In the genomic region with DNA sequence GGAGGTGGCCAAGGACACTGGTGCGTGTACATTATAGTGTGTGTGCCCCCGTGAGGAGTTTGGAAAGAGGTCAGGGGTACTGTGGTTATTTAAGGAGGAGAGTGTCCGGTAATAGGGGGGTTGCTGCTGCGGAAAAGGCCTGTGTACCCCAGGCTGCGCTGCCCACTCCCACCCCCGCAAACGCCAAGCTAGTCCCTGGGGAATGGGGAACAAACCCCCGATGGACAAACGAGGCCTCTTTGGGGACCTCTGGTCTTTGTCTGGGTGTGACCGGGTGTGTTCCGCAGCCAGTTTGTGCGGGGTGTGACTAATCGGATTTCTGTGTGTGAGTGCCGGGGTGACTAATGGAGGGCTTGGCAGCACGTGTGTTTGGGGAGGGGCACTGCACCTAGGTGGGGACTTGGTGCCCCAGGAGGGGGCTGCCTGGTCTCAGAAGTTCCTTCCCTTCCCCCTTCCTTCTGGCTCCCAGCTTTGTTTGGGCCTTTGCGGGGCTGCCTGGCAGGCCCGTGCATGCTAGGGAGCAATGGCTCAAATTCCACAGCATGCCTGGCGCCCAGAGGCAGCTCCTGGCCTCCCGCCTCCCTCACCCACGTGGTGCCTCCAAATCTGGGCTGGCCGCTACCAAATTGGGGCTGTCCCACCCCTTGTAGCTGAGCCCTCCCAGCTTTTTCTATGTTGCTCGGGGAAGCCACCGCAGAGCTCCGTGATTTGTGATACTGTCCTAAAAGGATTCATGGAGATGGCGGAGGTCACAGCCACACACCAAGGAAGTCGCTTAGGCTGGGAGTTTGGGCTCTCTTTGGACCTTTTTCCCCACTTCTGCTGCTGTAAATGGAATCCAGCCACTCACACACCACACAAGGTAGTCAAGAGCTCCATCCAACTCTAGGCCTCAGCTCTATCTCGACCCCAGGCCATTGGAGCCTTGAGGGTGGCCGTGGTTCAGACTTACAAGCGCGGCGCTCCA, we compare ENCODE assay signal across 8 mouse cellular contexts. TPM values are rescaled to one million over a fixed set of nuclear protein-coding genes. Genes with fewer than 3 reads are reported as not detected.
A peak's percentile ranks its signal among the peaks of the same experiment; 100 is the strongest.
DNase-seq lines count a peak whose midpoint lies in the region; ATAC-seq and TF ChIP-seq lines count a peak whose summit lies in the region.

No protein-coding gene starts in this region.

- H3K9ac ChIP-seq in limb, embryonic 15.5 days = peak overlapping the region; percentile 82
- H3K9ac ChIP-seq in midbrain, embryonic 16.5 days (ENCODE audit: low read depth, low read length) = peak overlapping the region; percentile 97

- no peaks in the 10 kb centered on the region for H3K36me3 ChIP-seq in limb, embryonic 15.5 days
- H3K36me3 ChIP-seq in midbrain, embryonic 16.5 days (ENCODE audit: control insufficient read depth, insufficient read depth, low read length) = no peaks in the 10 kb centered on the region
- no peaks in the 10 kb centered on the region for H3K36me3 ChIP-seq in testis, adult 2 months (ENCODE audit: control insufficient read depth, insufficient read depth, low read length)

- peak overlapping the region; percentile 75 for H3K4me2 ChIP-seq in limb, embryonic 15.5 days
- peak overlapping the region; percentile 97 for H3K4me2 ChIP-seq in midbrain, embryonic 16.5 days (ENCODE audit: low read length)

- no peaks in the 10 kb centered on the region for H3K27me3 ChIP-seq in limb, embryonic 15.5 days
- no peaks in the 10 kb centered on the region for H3K27me3 ChIP-seq in midbrain, embryonic 16.5 days (ENCODE audit: control insufficient read depth, insufficient read depth, low read depth, low read length)
- H3K27me3 ChIP-seq in testis, adult 2 months (ENCODE audit: control insufficient read depth, insufficient read depth, low read length) = no peaks in the 10 kb centered on the region

- peak overlapping the region; percentile 47 for H3K4me3 ChIP-seq in embryonic fibroblast, embryonic 13.5 days (ENCODE audit: insufficient read depth, low read length)
- peak overlapping the region; percentile 67 for H3K4me3 ChIP-seq in limb, embryonic 15.5 days
- H3K4me3 ChIP-seq in midbrain, embryonic 16.5 days (ENCODE audit: low read depth, low read length) = peak overlapping the region; percentile 87
- peak overlapping the region; percentile 65 for H3K4me3 ChIP-seq in testis, adult 2 months (ENCODE audit: control insufficient read depth, low read depth, low read length)

- DNase-seq in spleen, adult 18-20 months = peak; percentile 19 to 30
- DNase-seq in spleen, adult 12 weeks (ENCODE audit: low spot score) = no peak
- peak; percentile 88 to 90 for DNase-seq in heart, adult 9 months (ENCODE audit: low spot score in 2 of 2)
- peak; percentile 96 for DNase-seq in kidney, adult 9 months

- TF ChIP-seq CTCF in embryonic fibroblast, embryonic 13.5 days (IDR thresholded peaks at IDR 0.05; ENCODE audit: borderline replicate concordance, insufficient read depth, low read length) = no peak
- no peak for TF ChIP-seq CTCF in testis, adult 2 months (IDR thresholded peaks at IDR 0.05; ENCODE audit: control insufficient read depth, insufficient read depth, insufficient replicate concordance, low read depth, low read length)

- H3K4me1 ChIP-seq in embryonic fibroblast, embryonic 13.5 days (ENCODE audit: control insufficient read depth, insufficient read depth, low read length) = 0 out of 2 replicates have a peak, but pooled peaks cover 3% of the 10 kb centered on the region
- peaks cover 42% of the 10 kb centered on the region for H3K4me1 ChIP-seq in limb, embryonic 15.5 days
- peaks cover 30% of the 10 kb centered on the region for H3K4me1 ChIP-seq in midbrain, embryonic 16.5 days (ENCODE audit: control insufficient read depth, insufficient read depth, low read length)
- peaks cover 17% of the 10 kb centered on the region for H3K4me1 ChIP-seq in testis, adult 2 months (ENCODE audit: control insufficient read depth, insufficient read depth, low read length)

- ATAC-seq in limb, embryonic 15.5 days (ENCODE audit: insufficient number of reproducible peaks, low FRiP score, low TSS enrichment, low read depth) = peak; percentile 70
- ATAC-seq in midbrain, embryonic 16.5 days = peak; percentile 6

- no peaks in the 10 kb centered on the region for H3K9me3 ChIP-seq in limb, embryonic 15.5 days
- H3K9me3 ChIP-seq in midbrain, embryonic 16.5 days (replicated peaks; ENCODE audit: control insufficient read depth, low read length, poor library complexity, severe bottlenecking) = no peaks in the 10 kb centered on the region

- peak overlapping the region; percentile 99 for H3K27ac ChIP-seq in embryonic fibroblast, embryonic 13.5 days (ENCODE audit: insufficient read depth, low read length)
- peak overlapping the region; percentile 100 for H3K27ac ChIP-seq in limb, embryonic 15.5 days
- peak overlapping the region; percentile 100 for H3K27ac ChIP-seq in midbrain, embryonic 16.5 days (ENCODE audit: low read length)
- peak overlapping the region; percentile 80 for H3K27ac ChIP-seq in testis, adult 2 months (ENCODE audit: control insufficient read depth, insufficient read depth, low read depth, low read length)

- peak; percentile 90 for TF ChIP-seq POLR2A in embryonic fibroblast, embryonic 13.5 days (IDR thresholded peaks at IDR 0.05; ENCODE audit: low read depth, low read length)
- peak; percentile 49; the same call in 1 of the 2 replicates for TF ChIP-seq POLR2A in testis, adult 2 months (IDR thresholded peaks at IDR 0.05; ENCODE audit: control insufficient read depth, low read depth, low read length)

- WGBS in limb, embryonic 15.5 days = 5% methylated on average over 31 of the region's 31 CpGs
- 4% methylated on average over 31 of the region's 31 CpGs for WGBS in midbrain, embryonic 16.5 days

RNA-seq across cellular contexts. Expression of a gene that starts 5.9 kb away (rescaled TPM):
- polyA plus RNA-seq in embryonic fibroblast, embryonic 13.5 days (2011; ENCODE audit: insufficient read length, low read depth, missing spikeins) = 98.0 and 124 TPM in 2 replicates
- 25.1 and 32.0 TPM in 2 replicates for polyA plus RNA-seq in limb, embryonic 15.5 days (2015; fragmentation: Nextera tagmentation; extraction: Ambion mirVana)
- 23.3 and 27.7 TPM in 2 replicates for polyA plus RNA-seq in midbrain, embryonic 16.5 days (2015; fragmentation: Nextera tagmentation; extraction: Ambion mirVana)
- 35.9 and 39.9 TPM in 2 replicates for polyA plus RNA-seq in testis, adult 2 months (2012; rRNA removed)
